Mouse (Mus musculus): ENCODE results near the gene Tdgf1.

- TF ChIP-seq EP300 (IDR thresholded peaks at IDR 0.05; ENCODE audit: low read depth in 1 of 2, low read length in 2 of 2) (no peak), GABPA (IDR thresholded peaks at IDR 0.05; ENCODE audit: low read depth, low read length) (no peak), CHD1 (IDR thresholded peaks at IDR 0.05; ENCODE audit: low read depth, low read length) (no peak), MYB (IDR thresholded peaks at IDR 0.05; ENCODE audit: low read depth, low read length) (no peak), SIN3A (IDR thresholded peaks at IDR 0.05; ENCODE audit: low read length) (no peak), USF1 (IDR thresholded peaks at IDR 0.05; ENCODE audit: low read depth, low read length) (no peak), POLR2A (IDR thresholded peaks at IDR 0.05; ENCODE audit: control insufficient read depth in 1 of 2, insufficient read depth in 1 of 2, low read depth in 1 of 2, low read length in 2 of 2, poor library complexity in 1 of 2) (no peak), CTCF (IDR thresholded peaks at IDR 0.05 in 2 of 3, conservative IDR thresholded peaks at IDR 0.05 in 1 of 3; ENCODE audit: control insufficient read depth in 1 of 3, insufficient read depth in 1 of 3, low read depth in 2 of 3, low read length in 3 of 3, poor library complexity in 1 of 3, severe bottlenecking in 1 of 3) (no peak)
Measured at GRCm38 (mm10) chr9:110909371-110909967, 36.5 kb downstream of the Tdgf1 start.

Data from MEL (cell line).